Mouse (Mus musculus) cerebellum, postnatal 10 days (tissue): ENCODE results near the gene Rgs7.

Experiments used
- DNase-seq, 2 experiments: peaks; one replicate each; pipeline ENCODE4 v3.0.0; 2021; ENCODE audit warnings: mixed read lengths in 2 of 2

The Rgs7 gene

DNA sequence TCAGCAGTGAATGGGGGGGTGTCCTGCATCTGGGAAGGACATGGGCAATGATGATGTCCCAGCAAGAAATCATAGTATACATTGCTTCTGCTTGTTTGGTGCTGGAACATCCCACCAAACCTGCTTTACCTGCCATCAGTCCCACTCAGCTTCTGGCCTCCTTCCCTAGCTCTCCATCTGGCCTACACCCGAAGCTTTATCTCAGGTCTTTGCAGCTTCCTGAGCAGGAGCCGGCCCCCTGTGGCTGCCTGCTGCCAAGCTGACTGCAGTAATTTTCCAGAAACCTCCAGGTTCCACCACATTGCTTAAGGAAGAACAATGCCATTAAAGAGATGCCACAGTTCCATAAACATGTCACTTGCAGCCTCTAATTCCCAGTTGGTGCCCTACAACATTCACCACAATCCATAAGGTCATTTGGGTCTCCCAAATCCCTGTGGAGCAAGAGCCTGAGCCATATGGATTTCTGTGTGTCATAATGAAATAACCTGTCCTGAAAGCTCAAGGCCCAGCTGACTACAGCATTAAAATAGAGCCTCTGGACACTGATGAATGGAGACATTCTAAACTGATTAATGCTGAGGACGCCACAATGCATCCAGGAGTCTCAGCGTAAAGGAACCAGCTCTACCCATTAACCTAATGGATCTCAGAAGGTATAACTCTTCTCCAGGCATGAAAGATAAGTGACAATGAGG lies 60.8 kb downstream of the Rgs7 start:
- DNase-seq, result peak; percentile 88 to 89

GRCm38 (mm10) chr1:175427112-175427511 lies 65.2 kb downstream of the Rgs7 start:
- DNase-seq, result no peak

- DNase-seq, result no peak
Observed at GRCm38 (mm10) chr1:175426393-175426792, 65.9 kb downstream of the Rgs7 start.

GRCm38 (mm10) chr1:175420883-175421282 lies 71.4 kb downstream of the Rgs7 start:
- no peak for DNase-seq

DNA sequence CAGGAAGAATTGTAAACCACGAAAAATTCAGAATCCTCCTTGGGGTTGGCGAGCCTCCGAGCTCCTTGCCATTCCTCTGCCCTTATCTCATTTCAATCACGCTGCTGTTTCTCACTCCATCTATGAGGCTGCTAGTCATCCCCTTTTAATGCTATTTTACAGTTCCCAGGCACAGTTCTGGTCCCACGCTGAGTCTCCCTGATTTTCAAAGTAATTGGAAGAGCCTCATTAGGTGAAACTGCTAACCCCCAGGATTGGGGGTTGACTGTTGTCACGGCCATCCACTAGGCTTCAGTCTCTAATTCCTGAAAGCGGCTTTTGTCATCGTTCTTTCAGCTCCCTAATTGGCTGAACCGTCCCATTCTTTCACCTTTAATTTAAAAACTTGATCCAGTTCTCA lies 76.6 kb downstream of the Rgs7 start:
- DNase-seq, result no peak

DNA sequence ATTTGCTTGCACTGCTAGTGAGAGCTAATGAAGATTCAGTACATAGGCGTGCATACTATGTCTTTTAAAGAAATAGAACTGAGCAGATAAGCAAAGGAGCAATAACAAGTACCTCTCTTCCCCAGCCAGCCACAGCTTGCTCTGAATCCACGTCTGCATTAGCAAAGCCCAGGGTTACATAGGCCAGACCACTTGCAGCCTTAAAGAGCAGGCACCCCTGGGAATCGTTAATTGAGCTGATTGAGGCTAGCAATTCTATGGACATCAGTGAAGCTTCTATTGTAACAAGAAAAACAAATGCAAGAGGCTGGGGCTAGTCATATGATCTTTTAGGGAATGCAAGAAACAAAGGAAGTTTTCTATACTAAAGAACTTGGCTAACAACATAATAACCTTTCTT lies 81.9 kb downstream of the Rgs7 start:
- no peak for DNase-seq

DNA sequence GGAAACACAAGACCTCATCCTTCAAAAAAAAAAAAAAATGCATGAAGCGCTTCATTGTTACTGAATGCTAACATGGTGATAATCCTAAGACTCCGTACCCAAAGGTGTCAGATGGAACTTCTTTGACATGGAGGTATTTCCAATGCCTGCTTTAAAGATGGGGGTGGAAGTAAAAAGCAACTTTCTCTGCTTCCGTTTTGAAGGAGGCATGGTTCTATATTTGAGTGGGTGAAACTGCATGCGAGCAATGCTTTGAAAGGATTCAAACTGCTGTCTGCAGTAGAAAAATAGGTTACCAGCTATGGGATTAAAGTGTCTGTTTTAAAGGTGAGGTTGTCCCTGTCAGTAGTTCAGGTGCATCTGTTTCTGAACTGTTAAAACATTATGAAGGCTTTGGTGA lies 100.4 kb downstream of the Rgs7 start:
- DNase-seq, result no peak

DNA sequence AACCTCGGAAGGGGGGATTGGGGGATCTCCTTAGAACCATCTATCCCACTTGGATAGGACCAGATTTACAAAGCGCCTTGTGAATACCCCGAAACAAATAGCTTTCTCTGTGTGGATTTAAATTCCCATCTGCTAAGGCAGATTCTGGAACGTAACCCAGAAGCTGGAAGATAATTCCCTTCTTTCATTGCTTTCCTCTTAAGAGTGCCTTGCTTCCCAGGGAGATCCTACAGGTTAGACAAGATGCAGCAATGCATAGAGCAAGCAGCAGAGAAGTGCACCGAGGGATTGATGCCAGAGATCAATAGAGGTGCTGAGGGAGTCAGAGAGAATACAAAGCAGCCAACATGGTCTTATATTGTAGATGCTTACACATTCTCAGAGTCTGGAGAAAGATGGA lies 103.0 kb downstream of the Rgs7 start:
- DNase-seq, result no peak

GRCm38 (mm10) chr1:175385581-175386235 lies 106.6 kb downstream of the Rgs7 start:
- peak; percentile 49 to 54 for DNase-seq

DNA sequence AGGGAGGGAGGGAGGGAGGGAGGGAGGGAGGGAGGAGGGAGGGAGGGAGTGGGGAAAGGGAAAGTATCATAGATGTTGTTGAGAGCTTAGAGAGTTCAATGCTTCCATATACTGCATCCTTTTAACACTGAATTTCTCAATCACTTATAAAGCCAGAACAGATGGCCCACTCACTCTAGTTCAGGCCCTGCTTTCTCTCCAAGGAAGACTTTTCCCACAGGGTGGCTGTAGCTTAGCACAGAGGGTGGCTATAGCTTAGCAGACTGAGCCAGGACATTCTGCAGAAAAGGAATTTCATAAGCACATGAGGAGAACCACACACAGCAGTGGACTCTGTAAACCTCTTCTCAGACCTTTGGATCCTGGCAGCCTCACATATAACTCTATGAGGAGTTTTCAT lies 119.7 kb downstream of the Rgs7 start:
- DNase-seq, result peak in 1 of 2 experiments; percentile 18

DNA sequence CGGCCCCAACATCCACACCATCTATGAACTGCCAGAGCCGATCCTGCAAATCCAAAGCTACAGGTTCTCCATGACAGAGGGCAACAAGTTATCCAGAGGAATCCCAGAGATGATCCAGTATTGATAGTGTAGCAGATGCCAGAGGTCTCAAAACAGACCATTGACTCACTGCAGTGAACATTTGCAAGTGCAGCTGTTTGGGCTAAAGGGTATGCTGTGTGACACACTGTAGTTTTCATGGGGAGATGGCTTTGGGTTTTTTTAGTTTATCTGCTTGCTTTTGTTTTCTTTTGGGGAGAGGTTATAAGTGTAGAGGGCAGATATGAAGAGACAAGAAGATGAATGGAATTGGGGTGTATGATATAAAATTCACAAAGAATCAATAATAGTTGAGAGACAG lies 124.2 kb downstream of the Rgs7 start:
- no peak for DNase-seq

DNA sequence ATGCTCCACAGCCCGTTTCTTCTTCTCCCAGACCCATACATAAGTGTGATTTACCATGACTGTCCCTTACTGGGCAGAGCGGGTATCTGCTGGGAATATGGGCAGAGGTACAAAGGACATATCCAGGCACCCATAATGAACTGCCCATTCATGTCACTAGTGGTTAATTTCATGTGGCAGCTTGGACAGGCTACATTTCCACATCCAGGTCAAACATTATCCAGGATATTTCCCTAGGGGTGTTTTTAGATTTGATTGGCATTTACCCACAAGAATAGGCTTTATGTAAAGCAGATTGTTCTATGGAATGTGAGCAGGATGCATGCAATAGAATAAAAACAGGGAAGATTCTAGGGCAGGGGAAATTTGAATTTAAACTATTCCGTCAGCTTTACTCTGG lies 128.7 kb downstream of the Rgs7 start:
- DNase-seq, result no peak

DNA sequence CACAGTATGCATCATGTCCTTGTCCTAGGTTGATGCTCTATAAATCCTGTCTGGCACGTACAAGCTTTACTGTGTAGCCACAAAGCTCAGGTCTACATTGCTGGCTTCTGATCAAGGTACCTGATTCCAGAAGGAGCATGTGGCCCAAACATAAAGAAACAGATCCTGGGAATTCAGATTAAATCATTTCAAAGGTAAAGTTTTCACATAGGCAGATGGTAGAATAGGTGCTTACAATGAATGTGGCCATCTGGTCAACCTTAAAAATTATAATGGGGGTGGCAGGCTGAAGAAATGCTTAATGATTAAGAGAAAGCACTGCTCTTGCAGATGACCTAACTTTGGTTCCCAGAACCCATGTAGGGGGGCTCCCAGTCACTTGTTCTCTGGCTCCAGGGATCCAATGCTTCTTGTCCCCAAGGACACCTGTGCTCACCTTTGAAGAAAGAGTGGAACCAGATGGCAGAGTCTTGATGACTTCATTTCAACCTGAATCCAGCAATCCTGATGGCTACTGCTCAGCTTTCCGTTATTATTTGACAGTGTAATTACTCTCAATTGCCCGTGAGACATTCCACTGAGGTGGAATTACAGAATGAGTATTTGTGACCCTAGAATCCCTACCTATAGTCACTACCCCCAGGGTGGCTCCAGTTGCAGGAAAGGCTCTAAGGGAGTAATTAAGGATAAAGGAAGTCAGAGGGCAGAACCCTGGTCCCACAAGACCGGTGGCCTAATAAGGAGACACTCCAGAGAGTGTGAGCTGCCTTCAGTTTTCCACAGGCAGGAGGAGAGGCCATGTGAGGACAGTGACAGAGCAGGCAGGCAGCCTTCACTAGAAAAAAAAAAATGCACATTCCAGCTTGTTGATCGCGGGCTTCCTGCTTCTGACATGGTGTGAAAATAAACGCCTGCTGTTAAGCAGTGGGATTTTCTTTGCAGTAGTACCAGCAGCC lies 132.6 kb downstream of the Rgs7 start:
- DNase-seq, result peak; percentile 26 to 29

DNA sequence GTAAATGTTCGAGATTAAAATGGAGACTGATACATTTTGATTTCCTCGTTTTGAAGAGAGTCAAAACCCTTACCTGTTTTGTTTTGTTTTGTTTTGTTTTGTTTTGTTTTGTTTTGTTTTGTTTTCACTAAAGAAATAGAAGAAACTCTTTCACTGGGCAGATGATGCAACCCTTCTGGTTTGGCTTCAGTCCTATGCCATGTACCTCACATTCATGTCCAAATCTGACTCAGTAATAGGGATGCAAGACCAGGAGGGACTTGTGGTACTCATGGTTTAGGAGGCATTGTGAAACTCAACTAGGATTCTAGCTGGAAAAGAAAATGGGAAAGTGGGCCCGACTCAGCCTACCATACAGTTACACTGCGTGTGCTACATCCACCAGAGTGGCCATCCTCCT lies 139.4 kb downstream of the Rgs7 start:
- DNase-seq, result no peak

DNA sequence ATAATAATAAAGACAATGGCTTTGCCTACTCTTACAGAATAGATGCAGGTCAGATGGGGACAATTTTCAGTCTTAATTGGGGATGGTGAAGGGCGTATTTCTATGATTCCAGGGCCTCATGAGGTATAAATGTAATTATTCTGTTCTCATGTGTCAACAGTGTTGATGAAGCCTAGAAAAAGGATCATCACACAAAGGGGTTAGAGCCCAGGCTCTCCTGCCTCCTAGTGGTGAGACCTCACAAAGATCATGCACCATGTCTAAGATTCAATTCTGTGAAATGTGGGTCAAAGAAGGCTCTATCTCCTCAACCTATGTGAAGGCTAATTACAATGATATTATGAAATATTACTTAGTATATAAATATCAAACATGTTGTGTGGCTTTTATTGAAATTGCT lies 146.1 kb downstream of the Rgs7 start:
- DNase-seq, result no peak

DNA sequence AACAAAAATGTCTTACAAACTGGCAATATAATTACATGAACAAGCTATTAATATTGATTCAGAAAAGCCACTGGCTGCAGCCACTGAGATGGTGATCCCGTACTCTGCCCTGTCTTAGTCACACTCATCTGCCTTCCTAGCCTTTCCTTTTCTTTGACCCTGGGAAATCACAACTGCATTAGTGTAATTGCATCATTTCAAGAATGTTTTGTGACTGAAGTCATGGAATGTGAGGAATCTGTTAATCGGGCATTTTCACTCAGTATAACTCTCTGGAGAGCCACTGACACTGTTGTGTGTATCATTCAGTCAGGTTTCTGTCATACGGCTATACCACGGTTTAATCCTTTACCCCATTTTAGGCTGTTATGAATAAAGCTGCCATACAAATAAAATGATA lies 156.1 kb downstream of the Rgs7 start:
- DNase-seq, result no peak

- peak; percentile 64 to 65 for DNase-seq
Observed at GRCm38 (mm10) chr1:175333041-175333854, 159.1 kb downstream of the Rgs7 start.

- no peak for DNase-seq
Observed at GRCm38 (mm10) chr1:175329934-175330471, 162.3 kb downstream of the Rgs7 start.

DNA sequence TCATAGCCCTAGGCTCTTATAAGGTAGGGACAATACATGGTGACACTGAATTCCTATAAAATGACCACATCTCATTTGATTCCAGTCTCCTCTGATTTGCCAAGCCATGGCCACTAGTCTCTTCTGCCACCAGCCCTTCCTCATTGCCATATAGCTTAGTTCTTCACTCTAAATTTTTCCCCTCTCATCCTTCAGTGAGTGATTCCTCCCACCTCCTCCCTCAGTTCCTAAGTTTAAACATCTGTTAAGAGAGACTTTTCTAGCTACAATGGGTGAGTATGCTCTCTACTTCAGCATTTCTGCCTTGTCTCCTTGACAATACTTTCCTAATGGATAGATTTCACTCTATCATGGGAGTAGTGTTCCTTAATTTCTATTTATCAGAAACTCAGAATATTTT lies 169.5 kb downstream of the Rgs7 start:
- no peak for DNase-seq

- DNase-seq, result no peak
Observed at GRCm38 (mm10) chr1:175319205-175319604, 173.1 kb downstream of the Rgs7 start.

GRCm38 (mm10) chr1:175317264-175317663 lies 175.0 kb downstream of the Rgs7 start:
- no peak for DNase-seq

DNA sequence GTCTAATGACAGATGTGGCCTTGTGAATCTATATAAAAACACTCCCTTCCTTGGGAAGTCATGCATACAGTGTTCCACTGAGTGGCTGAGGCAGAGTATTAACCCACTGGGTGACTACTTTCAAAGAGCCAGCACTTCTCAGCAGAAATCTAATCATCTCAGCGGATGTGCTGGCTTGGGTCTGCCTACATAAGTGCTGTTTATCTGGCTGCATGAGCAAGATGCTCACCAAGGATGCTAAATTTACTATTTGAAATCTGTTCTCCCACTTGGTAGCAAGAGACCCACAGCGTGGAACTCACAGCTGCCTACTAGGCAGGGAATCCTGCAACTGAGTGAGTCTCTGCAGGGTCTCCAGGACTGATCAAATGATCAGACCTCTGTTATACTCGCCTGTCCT lies 184.7 kb downstream of the Rgs7 start:
- no peak for DNase-seq
